Mouse (Mus musculus): ENCODE data around the gene Ywhae.
"Not testable (repeated sequence)": the region's sequence is repeated elsewhere in the genome, so short reads cannot be mapped to it uniquely, and the experiment has no call there.

Gene Ywhae

GRCm38 (mm10) chr11:75732434-75733226 is at the start of gene Ywhae:
Gene Ywhae (plus strand): TSS chr11:75732869.
- in situ Hi-C loops (cut with MboI; ENCODE audit: low pct_unique_long_range_greater_than_20kb in 1 of 2, low sequenced_read_pairs in 2 of 2, unreplicated experiment in 1 of 2), result no loop called here

GRCm38 (mm10) chr11:75684462-75684861 is 48.2 kb upstream of the Ywhae start:
- in situ Hi-C loops (cut with MboI; ENCODE audit: low pct_unique_long_range_greater_than_20kb in 1 of 2, low sequenced_read_pairs in 2 of 2, unreplicated experiment in 1 of 2), result no loop called here

DNA sequence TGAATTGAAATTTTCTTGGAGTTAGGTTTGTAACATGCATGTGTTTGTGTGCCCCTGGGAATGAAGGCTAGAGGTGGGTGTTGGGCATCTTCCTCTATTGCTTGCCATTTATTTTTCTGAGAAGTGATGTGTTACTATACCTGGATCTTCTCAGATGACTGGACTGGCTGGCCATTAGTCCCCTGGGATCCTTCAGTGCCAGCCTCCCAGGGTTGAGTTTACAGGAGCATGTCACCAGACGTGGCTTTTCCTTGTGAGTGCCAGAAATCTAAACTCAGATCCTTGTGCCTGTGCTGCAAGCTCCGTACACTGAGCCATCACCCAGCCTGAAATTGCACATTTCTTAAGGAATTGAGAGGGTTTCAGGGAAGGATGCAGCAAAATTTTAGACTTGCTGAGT is 47.7 kb upstream of the Ywhae start:
- in situ Hi-C loops (cut with MboI; ENCODE audit: low pct_unique_long_range_greater_than_20kb in 1 of 2, low sequenced_read_pairs in 2 of 2, unreplicated experiment in 1 of 2), result no loop called here

GRCm38 (mm10) chr11:75687343-75687993 is 45.2 kb upstream of the Ywhae start:
- in situ Hi-C loops (cut with MboI; ENCODE audit: low pct_unique_long_range_greater_than_20kb in 1 of 2, low sequenced_read_pairs in 2 of 2, unreplicated experiment in 1 of 2), result no loop called here

- in situ Hi-C loops (cut with MboI; ENCODE audit: low pct_unique_long_range_greater_than_20kb in 1 of 2, low sequenced_read_pairs in 2 of 2, unreplicated experiment in 1 of 2), result no loop called here
Measured at GRCm38 (mm10) chr11:75688132-75688531, 44.5 kb upstream of the Ywhae start.

- in situ Hi-C loops (cut with MboI; ENCODE audit: low pct_unique_long_range_greater_than_20kb in 1 of 2, low sequenced_read_pairs in 2 of 2, unreplicated experiment in 1 of 2), result no loop called here
Measured at GRCm38 (mm10) chr11:75689977-75690376, 42.7 kb upstream of the Ywhae start.

GRCm38 (mm10) chr11:75691047-75691446 is 41.6 kb upstream of the Ywhae start:
- in situ Hi-C loops (cut with MboI; ENCODE audit: low pct_unique_long_range_greater_than_20kb in 1 of 2, low sequenced_read_pairs in 2 of 2, unreplicated experiment in 1 of 2), result no loop called here

DNA sequence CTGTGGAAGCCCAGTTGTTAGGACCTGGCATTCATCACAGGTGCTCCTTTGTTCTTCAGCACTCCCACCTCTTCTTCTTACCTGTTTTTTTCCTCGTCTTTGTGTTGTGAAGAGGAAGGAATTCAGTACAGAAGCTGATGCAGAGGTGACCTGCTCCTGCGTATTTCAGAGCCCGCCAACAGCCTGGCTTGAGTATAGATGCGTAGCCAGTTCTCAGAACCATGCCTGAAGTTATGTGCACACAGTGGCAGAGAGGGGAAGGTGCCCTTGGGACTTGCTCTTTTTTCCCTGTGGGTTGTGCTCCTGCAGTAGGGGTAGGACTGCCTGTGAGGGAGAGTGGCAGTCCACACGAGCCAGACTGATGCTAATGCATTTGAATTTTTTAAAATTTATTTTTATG is 39.1 kb upstream of the Ywhae start:
- in situ Hi-C loops (cut with MboI; ENCODE audit: low pct_unique_long_range_greater_than_20kb in 1 of 2, low sequenced_read_pairs in 2 of 2, unreplicated experiment in 1 of 2), result no loop called here

DNA sequence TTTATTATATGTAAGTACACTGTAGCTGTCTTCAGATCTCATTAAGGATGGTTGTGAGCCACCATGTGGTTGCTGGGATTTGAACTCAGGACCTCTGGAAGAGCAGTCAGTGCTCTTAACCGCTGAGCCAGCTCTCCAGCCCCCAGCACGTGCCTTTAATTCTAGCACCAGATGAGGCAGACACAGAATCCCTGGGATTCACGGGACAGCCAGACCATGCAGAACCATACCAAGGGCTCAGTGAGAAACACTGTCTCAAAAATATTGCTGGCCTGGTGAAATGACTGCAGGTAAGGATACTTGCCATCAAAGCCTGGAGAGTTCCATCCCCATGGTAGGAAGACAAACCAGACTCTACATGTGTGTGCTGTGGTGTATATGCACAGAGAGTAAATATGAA is 35.2 kb upstream of the Ywhae start:
- in situ Hi-C loops (cut with MboI; ENCODE audit: low pct_unique_long_range_greater_than_20kb in 1 of 2, low sequenced_read_pairs in 2 of 2, unreplicated experiment in 1 of 2), result not testable (repeated sequence)

DNA sequence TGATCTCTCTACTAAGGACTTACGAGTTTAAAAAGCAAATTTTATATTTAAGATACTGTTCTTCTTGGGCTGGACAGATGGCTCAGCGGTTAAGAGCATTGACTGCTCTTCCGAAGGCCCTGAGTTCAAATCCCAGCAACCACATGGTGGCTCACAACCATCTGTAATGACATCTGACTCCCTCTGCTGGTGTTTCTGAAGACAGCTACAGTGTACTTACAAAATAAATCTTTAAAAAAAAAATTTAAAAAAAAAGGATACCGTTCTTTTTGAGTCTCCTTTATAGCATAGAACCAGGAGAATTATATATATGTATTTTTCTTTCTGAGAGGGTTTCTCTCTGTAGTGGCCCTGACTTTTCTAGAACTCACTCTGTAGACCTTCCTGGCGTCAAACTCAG is 32.1 kb upstream of the Ywhae start:
- in situ Hi-C loops (cut with MboI; ENCODE audit: low pct_unique_long_range_greater_than_20kb in 1 of 2, low sequenced_read_pairs in 2 of 2, unreplicated experiment in 1 of 2), result no loop called here

- in situ Hi-C loops (cut with MboI; ENCODE audit: low pct_unique_long_range_greater_than_20kb in 1 of 2, low sequenced_read_pairs in 2 of 2, unreplicated experiment in 1 of 2), result no loop called here
Measured at GRCm38 (mm10) chr11:75702761-75703160, 29.9 kb upstream of the Ywhae start.

GRCm38 (mm10) chr11:75703748-75704147 is 28.9 kb upstream of the Ywhae start:
- in situ Hi-C loops (cut with MboI; ENCODE audit: low pct_unique_long_range_greater_than_20kb in 1 of 2, low sequenced_read_pairs in 2 of 2, unreplicated experiment in 1 of 2), result no loop called here

- in situ Hi-C loops (cut with MboI; ENCODE audit: low pct_unique_long_range_greater_than_20kb in 1 of 2, low sequenced_read_pairs in 2 of 2, unreplicated experiment in 1 of 2), result loop anchor here (5.0 to 10.0 kb wide), 2 partner anchors 188 to 191 kb away; no protein-coding TSS in a partner anchor
Measured at GRCm38 (mm10) chr11:75713949-75714348, 18.7 kb upstream of the Ywhae start.

DNA sequence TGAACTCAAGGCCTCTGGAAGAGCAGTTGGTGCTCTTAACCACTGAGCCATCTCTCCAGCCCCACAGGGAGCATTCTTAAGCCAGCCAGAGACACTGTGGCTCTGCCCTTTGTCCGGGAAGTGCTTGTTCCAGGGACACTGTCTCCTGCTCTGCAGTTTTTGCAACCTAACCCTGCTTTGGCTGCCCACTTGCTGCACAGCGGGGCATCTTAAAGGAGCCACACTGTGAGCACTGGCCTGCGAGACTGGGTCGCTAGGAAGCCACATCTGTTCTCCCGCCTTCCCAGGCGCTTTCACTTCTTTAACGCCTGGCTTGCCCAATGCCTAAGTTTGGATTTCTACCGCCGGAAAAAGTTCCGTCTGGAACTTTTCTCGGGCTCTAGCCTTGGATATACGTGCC is 17.1 kb upstream of the Ywhae start:
- in situ Hi-C loops (cut with MboI; ENCODE audit: low pct_unique_long_range_greater_than_20kb in 1 of 2, low sequenced_read_pairs in 2 of 2, unreplicated experiment in 1 of 2), result loop anchor here in 1 of 2 experiments (10.0 kb wide), 1 partner anchor 189 kb away; no protein-coding TSS in a partner anchor

DNA sequence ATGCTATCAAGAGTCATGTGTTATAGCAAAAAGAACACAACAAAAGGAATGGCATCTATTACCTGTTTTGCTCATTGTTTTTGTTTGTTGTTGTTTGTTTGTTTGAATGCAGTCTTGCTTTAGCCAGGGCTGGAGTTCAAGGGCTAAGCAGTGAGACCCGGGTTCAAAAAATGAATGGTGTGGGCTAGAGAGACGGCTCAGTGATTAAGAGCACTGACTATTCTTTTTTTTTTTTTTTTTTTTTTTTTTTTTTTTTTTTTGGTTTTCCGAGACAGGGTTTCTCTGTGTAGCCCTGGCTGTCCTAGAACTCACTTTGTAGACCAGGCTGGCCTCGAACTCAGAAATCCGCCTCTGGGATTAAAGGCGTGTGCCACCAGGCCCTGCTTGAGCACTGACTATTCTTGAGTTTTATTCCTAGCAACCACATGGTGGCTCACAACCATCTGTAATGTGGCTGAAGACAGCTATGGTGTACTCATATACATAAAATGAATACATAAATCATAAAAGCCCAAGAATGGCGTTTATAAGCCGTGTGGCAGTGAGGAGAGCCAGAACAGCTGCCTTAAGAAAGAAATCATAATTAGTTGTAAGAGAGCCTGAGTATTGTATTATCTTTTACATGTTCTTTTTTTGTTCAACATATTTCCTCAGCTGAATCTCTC is 15.9 kb upstream of the Ywhae start:
- in situ Hi-C loops (cut with MboI; ENCODE audit: low pct_unique_long_range_greater_than_20kb in 1 of 2, low sequenced_read_pairs in 2 of 2, unreplicated experiment in 1 of 2), result loop anchor here in 1 of 2 experiments (10.0 kb wide), 1 partner anchor 188 kb away; no protein-coding TSS in a partner anchor

GRCm38 (mm10) chr11:75722339-75722738 is 10.3 kb upstream of the Ywhae start:
- in situ Hi-C loops (cut with MboI; ENCODE audit: low pct_unique_long_range_greater_than_20kb in 1 of 2, low sequenced_read_pairs in 2 of 2, unreplicated experiment in 1 of 2), result no loop called here

DNA sequence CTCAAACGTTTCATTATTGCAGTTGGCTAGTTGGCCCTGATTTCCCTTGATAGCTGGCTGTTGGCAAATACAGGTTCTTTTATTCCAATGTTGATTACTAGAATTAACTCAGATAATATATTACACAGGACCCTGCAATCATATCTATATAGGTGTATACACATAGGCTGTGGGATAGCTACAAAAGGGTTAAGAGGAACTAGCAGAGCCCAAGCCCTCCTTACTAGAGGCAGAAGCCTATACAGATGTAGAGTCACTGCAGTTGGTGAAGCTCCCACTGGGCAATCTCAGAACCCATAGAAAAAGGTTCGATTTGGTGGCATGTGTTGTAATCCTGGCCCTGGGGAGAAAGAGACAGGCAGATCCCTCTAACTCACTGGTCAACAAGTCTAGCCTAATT is 5.5 kb upstream of the Ywhae start:
- in situ Hi-C loops (cut with MboI; ENCODE audit: low pct_unique_long_range_greater_than_20kb in 1 of 2, low sequenced_read_pairs in 2 of 2, unreplicated experiment in 1 of 2), result no loop called here

DNA sequence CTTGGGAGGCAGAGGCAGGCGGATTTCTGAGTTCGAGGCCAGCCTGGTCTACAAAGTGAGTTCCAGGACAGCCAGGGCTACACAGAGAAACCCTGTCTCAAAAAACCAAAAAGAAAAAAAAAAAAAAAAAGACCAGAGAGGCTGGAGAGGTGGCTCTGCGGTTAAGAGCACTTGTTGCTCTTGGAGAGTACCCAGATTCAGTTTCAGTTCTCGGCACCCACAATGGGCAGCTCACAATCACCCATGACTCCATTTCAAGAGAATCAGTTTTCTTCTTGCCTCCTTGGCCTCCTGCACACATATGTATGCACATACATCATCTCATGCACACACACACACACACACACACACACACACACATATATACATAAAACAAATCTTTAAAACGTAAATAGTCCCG is 5.0 kb upstream of the Ywhae start:
- in situ Hi-C loops (cut with MboI; ENCODE audit: low pct_unique_long_range_greater_than_20kb in 1 of 2, low sequenced_read_pairs in 2 of 2, unreplicated experiment in 1 of 2), result not testable (repeated sequence)

DNA sequence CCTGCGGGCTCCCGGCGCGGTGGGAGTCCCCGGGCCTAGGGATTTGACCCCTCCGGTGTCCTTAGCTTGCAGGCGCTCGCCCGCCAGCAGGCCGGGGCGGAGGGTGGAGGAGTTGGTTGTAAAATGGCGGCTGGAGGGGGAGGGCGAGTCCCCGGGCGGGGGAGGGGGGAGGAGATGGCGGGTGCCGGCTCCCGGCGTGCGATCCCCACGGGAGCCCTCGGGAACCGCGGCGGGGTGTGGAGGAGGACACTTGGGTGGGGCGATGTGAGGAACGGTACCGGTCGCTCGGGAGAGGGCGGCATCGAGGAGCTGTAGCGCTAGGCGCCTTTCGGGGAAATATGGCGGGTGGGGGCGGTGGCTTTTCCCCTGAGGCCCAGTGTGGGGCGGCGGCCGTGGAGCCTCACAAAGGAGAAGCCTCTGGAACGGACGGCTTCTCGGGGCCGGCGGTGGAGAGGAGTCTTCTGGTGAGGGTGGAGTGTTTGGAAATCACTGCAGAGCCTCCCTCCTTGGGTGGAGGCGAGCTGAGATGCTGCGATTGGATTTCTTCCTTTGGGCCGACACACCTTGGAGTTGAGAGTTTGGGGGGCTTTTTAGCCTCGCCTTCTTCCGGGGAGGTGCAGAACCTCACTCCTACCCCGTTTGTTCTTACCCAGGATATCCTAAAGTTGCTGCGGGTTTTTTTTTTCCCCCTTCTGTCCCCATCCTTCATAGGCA is 715 bp downstream of the Ywhae start:
- in situ Hi-C loops (cut with MboI; ENCODE audit: low pct_unique_long_range_greater_than_20kb in 1 of 2, low sequenced_read_pairs in 2 of 2, unreplicated experiment in 1 of 2), result no loop called here

All from mouse embryonic stem cell (cell line).